ENCODE assay signal across 8 mouse cellular contexts in genomic region chr5:51567659-51568058, GRCm38 (mm10). TPM values are rescaled to one million over a fixed set of nuclear protein-coding genes. Genes with fewer than 3 reads are reported as not detected.
DNase-seq lines count a peak whose midpoint lies in the region; ATAC-seq and TF ChIP-seq lines count a peak whose summit lies in the region.

Ppargc1a (minus strand) TSS chr5:51567726.

- no peak for TF ChIP-seq POLR2A in cortical plate, adult 2 months (IDR thresholded peaks at IDR 0.05; ENCODE audit: extremely low read depth, insufficient read depth, low read length)

- no peaks in the 10 kb centered on the region for H3K27me3 ChIP-seq in intestine, embryonic 15.5 days (replicated peaks)
- no peaks in the 10 kb centered on the region for H3K27me3 ChIP-seq in intestine, postnatal 0 days (replicated peaks; ENCODE audit: control insufficient read depth, insufficient read depth, low read length)
- no peaks in the 10 kb centered on the region for H3K27me3 ChIP-seq in heart, embryonic 13.5 days (replicated peaks)

- no peak within 1 kb of the TSS for H3K4me2 ChIP-seq in intestine, embryonic 15.5 days (replicated peaks)
- H3K4me2 ChIP-seq in intestine, postnatal 0 days (replicated peaks; ENCODE audit: low read depth): no peak within 1 kb of the TSS
- H3K4me2 ChIP-seq in heart, embryonic 13.5 days: peak within 1 kb of the TSS; percentile 41

- no peaks in the 10 kb centered on the region for H3K4me1 ChIP-seq in intestine, embryonic 15.5 days (replicated peaks)
- H3K4me1 ChIP-seq in intestine, postnatal 0 days (replicated peaks; ENCODE audit: control insufficient read depth, insufficient read depth, low read length): no peaks in the 10 kb centered on the region
- H3K4me1 ChIP-seq in cortical plate, adult 2 months (ENCODE audit: control insufficient read depth, insufficient read depth, low read length): 0 out of 2 replicates have a peak, but pooled peaks cover 1% of the 10 kb centered on the region
- H3K4me1 ChIP-seq in heart, embryonic 13.5 days: peaks cover 47% of the 10 kb centered on the region

- H3K9me3 ChIP-seq in intestine, embryonic 15.5 days: no peaks in the 10 kb centered on the region
- H3K9me3 ChIP-seq in intestine, postnatal 0 days (ENCODE audit: control insufficient read depth): no peaks in the 10 kb centered on the region
- H3K9me3 ChIP-seq in heart, embryonic 13.5 days: no peaks in the 10 kb centered on the region

- no peak for TF ChIP-seq CTCF in intestine, postnatal 0 days (IDR thresholded peaks at IDR 0.05; ENCODE audit: low read depth)
- no peak for TF ChIP-seq CTCF in cortical plate, adult 2 months (IDR thresholded peaks at IDR 0.05; ENCODE audit: extremely low read depth, insufficient read depth, low read length)

- no peak within 1 kb of the TSS for H3K4me3 ChIP-seq in intestine, embryonic 15.5 days (replicated peaks)
- H3K4me3 ChIP-seq in intestine, postnatal 0 days (ENCODE audit: low read depth, low read length): no peak within 1 kb of the TSS
- no peak within 1 kb of the TSS for H3K4me3 ChIP-seq in cortical plate, adult 2 months (ENCODE audit: insufficient read depth, low read length)
- peak within 1 kb of the TSS; percentile 0 for H3K4me3 ChIP-seq in heart, embryonic 13.5 days

- ATAC-seq in intestine, embryonic 15.5 days: 0 out of 2 replicates have a peak, but pooled peaks have one; percentile 53
- ATAC-seq in intestine, postnatal 0 days: no peak
- no peak for ATAC-seq in heart, embryonic 13.5 days (ENCODE audit: extremely low read depth, insufficient number of reproducible peaks, low FRiP score, low TSS enrichment)

- no peak within 1 kb of the TSS for H3K9ac ChIP-seq in intestine, embryonic 15.5 days
- no peak within 1 kb of the TSS for H3K9ac ChIP-seq in intestine, postnatal 0 days (ENCODE audit: low read depth, low read length)
- peak within 1 kb of the TSS; percentile 59 for H3K9ac ChIP-seq in heart, embryonic 13.5 days

- no peaks in the 10 kb centered on the region for H3K36me3 ChIP-seq in intestine, embryonic 15.5 days
- H3K36me3 ChIP-seq in intestine, postnatal 0 days (ENCODE audit: control insufficient read depth, insufficient read depth): no peaks in the 10 kb centered on the region
- H3K36me3 ChIP-seq in heart, embryonic 13.5 days: no peaks in the 10 kb centered on the region

- peak; percentile 26 for DNase-seq in lung, postnatal 36 days
- no peak for DNase-seq in urinary bladder, postnatal 14 days (ENCODE audit: low spot score)
- DNase-seq in thymus, postnatal 10 days (ENCODE audit: low spot score in 2 of 2): no peak
- DNase-seq in cerebellum, postnatal 10 days: no peak

- H3K27ac ChIP-seq in intestine, embryonic 15.5 days: no peak within 1 kb of the TSS
- H3K27ac ChIP-seq in intestine, postnatal 0 days (ENCODE audit: low read depth, low read length): no peak within 1 kb of the TSS
- H3K27ac ChIP-seq in cortical plate, adult 2 months (ENCODE audit: insufficient read depth, low read length): 0 out of 2 replicates have a peak within 1 kb of the TSS, but pooled peaks have one; percentile 26
- peak within 1 kb of the TSS; percentile 72 for H3K27ac ChIP-seq in heart, embryonic 13.5 days (replicated peaks)

- WGBS in intestine, embryonic 15.5 days: 44% methylated on average over 6 of the region's 6 CpGs
- 37% methylated on average over 6 of the region's 6 CpGs for WGBS in intestine, postnatal 0 days
- WGBS in heart, embryonic 13.5 days: 20% methylated on average over 6 of the region's 6 CpGs

RNA-seq across cellular contexts. Expression of gene Ppargc1a, which starts in this region (rescaled TPM):
- 6.9 and 7.1 TPM in 2 replicates for polyA plus RNA-seq in intestine, embryonic 15.5 days (2015; fragmentation: Nextera tagmentation; extraction: Ambion mirVana)
- 8.1 and 8.3 TPM in 2 replicates for polyA plus RNA-seq in intestine, postnatal 0 days (2015; fragmentation: Nextera tagmentation; extraction: Ambion mirVana)
- 19.6 and 22.0 TPM in 2 replicates for polyA plus RNA-seq in cortical plate, adult 2 months (2012; rRNA removed)
- polyA plus RNA-seq in heart, embryonic 13.5 days (2015; fragmentation: Nextera tagmentation; extraction: Ambion mirVana): 44.7 and 50.0 TPM in 2 replicates

Comparison
In these comparisons a context has a peak if more than half of its experiments do, and no peak if none do; other contexts are left out.
1. H3K27ac ChIP-seq: peak in cortical plate, adult 2 months (single experiment) and heart, embryonic 13.5 days (single experiment); none in intestine, embryonic 15.5 days (single experiment) and intestine, postnatal 0 days (single experiment).